1 mouse cellular context compared by ENCODE assay signal in genomic region chr19:46304908-46305333, GRCm38 (mm10).
A peak's percentile ranks its signal among the peaks of the same experiment; 100 is the strongest.
TF ChIP-seq lines count a peak whose summit lies in the region.

No protein-coding gene starts in this region.

TF ChIP-seq in MEL, 35 proteins besides CTCF, POLR2A, EP300 and RAD21:
- TF ChIP-seq TCF12 (IDR thresholded peaks at IDR 0.05; ENCODE audit: low read depth, low read length) (no peak), E2F4 (IDR thresholded peaks at IDR 0.05; ENCODE audit: borderline replicate concordance, low read depth, low read length) (no peak; the same call in 1 of the 2 replicates), CHD1 (IDR thresholded peaks at IDR 0.05; ENCODE audit: low read depth, low read length) (no peak; the same call in 1 of the 2 replicates), BHLHE40 (IDR thresholded peaks at IDR 0.05; ENCODE audit: borderline replicate concordance, low read depth, low read length) (peak; percentile 86), USF2 (IDR thresholded peaks at IDR 0.05; ENCODE audit: borderline replicate concordance in 1 of 2, insufficient read depth in 1 of 2, low read depth in 1 of 2, low read length in 2 of 2) (no peak), MXI1 (IDR thresholded peaks at IDR 0.05; ENCODE audit: low read depth, low read length) (peak; percentile 78; the same call in 1 of the 2 replicates), CHD2 (IDR thresholded peaks at IDR 0.05; ENCODE audit: low read length) (no peak), TAL1 (IDR thresholded peaks at IDR 0.05; ENCODE audit: low read length) (no peak), MAX (IDR thresholded peaks at IDR 0.05; ENCODE audit: low read length) (peak; percentile 85), TBP (IDR thresholded peaks at IDR 0.05; ENCODE audit: low read depth, low read length) (no peak), NELFE (IDR thresholded peaks at IDR 0.05; ENCODE audit: low read depth, low read length) (no peak), NRF1 (IDR thresholded peaks at IDR 0.05; ENCODE audit: insufficient read depth, low read depth, low read length, poor library complexity, severe bottlenecking) (peak; percentile 71), ZMIZ1 (IDR thresholded peaks at IDR 0.05; ENCODE audit: low read depth, low read length) (no peak), POLR2AphosphoS5 (IDR thresholded peaks at IDR 0.05; ENCODE audit: borderline replicate concordance, low read depth, low read length) (no peak; the same call in 1 of the 2 replicates), MAZ (IDR thresholded peaks at IDR 0.05; ENCODE audit: low read depth, low read length) (no peak), JUND (IDR thresholded peaks at IDR 0.05; ENCODE audit: low read depth, low read length) (no peak), MAFK (IDR thresholded peaks at IDR 0.05; ENCODE audit: borderline replicate concordance, low read depth, low read length) (no peak), ETS1 (IDR thresholded peaks at IDR 0.05; ENCODE audit: low read depth, low read length) (no peak), RCOR1 (IDR thresholded peaks at IDR 0.05; ENCODE audit: low read depth, low read length) (no peak), SMC3 (IDR thresholded peaks at IDR 0.05; ENCODE audit: low read depth, low read length) (no peak), SIN3A (IDR thresholded peaks at IDR 0.05; ENCODE audit: low read length) (no peak), MYC (IDR thresholded peaks at IDR 0.05; ENCODE audit: low read depth, low read length) (peak; percentile 73; the same call in 1 of the 2 replicates), GABPA (IDR thresholded peaks at IDR 0.05; ENCODE audit: low read depth, low read length) (no peak), KAT2A (conservative IDR thresholded peaks at IDR 0.05; ENCODE audit: low read depth, low read length) (no peak), ZC3H11A (IDR thresholded peaks at IDR 0.05; ENCODE audit: low read depth, low read length) (no peak), POLR2AphosphoS2 (IDR thresholded peaks at IDR 0.05; ENCODE audit: low read length) (no peak), MYB (IDR thresholded peaks at IDR 0.05; ENCODE audit: low read depth, low read length) (no peak), GATA1 (IDR thresholded peaks at IDR 0.05; ENCODE audit: low read depth, low read length) (no peak), UBTF (IDR thresholded peaks at IDR 0.05; ENCODE audit: borderline replicate concordance, insufficient read depth, low read depth, low read length) (no peak), MEF2A (IDR thresholded peaks at IDR 0.05; ENCODE audit: extremely low read depth, insufficient replicate concordance, low read depth, low read length, poor library complexity, severe bottlenecking) (no peak), HCFC1 (IDR thresholded peaks at IDR 0.05; ENCODE audit: low read depth, low read length) (no peak), ZNF384 (IDR thresholded peaks at IDR 0.05; ENCODE audit: low read depth, low read length) (no peak), ZKSCAN1 (IDR thresholded peaks at IDR 0.05; ENCODE audit: low read depth, low read length) (no peak), ELF1 (IDR thresholded peaks at IDR 0.05; ENCODE audit: low read depth, low read length) (no peak), USF1 (IDR thresholded peaks at IDR 0.05; ENCODE audit: low read depth, low read length) (no peak)
TF ChIP-seq in MEL: peak in this region for 5.
